Mouse (Mus musculus) R1 (cell line): ENCODE measurements around the gene Tpst1.

Source experiments
- DNase-seq: peaks from one replicate; pipeline ENCODE4 v3.0.0-alpha.2; 2018; ENCODE audit warnings: low read depth, low spot score

The Tpst1 gene

GRCm38 (mm10) chr5:130052955-130053354 is 20.2 kb upstream of the Tpst1 start:
- DNase-seq, result no peak

- no peak for DNase-seq
Measured at GRCm38 (mm10) chr5:130055688-130056087, 17.4 kb upstream of the Tpst1 start.

- no peak for DNase-seq
Measured at GRCm38 (mm10) chr5:130056303-130056702, 16.8 kb upstream of the Tpst1 start.

GRCm38 (mm10) chr5:130059413-130060328 is 13.5 kb upstream of the Tpst1 start:
- no peak for DNase-seq

- no peak for DNase-seq
Measured at GRCm38 (mm10) chr5:130060329-130060665, 12.8 kb upstream of the Tpst1 start.

GRCm38 (mm10) chr5:130062096-130062495 is 11.0 kb upstream of the Tpst1 start:
- no peak for DNase-seq

- no peak for DNase-seq
Measured at GRCm38 (mm10) chr5:130063760-130064159, 9.4 kb upstream of the Tpst1 start.

- peak; percentile 83 for DNase-seq
Measured at GRCm38 (mm10) chr5:130065579-130065978, 7.5 kb upstream of the Tpst1 start.

- no peak for DNase-seq
Measured at GRCm38 (mm10) chr5:130067841-130068264, 5.3 kb upstream of the Tpst1 start.

- no peak for DNase-seq
Measured at GRCm38 (mm10) chr5:130074491-130074890, 1.4 kb downstream of the Tpst1 start.

- no peak for DNase-seq
Measured at GRCm38 (mm10) chr5:130076396-130076795, 3.3 kb downstream of the Tpst1 start.

- no peak for DNase-seq
Measured at GRCm38 (mm10) chr5:130078096-130078833, 5.1 kb downstream of the Tpst1 start.

- no peak for DNase-seq
Measured at GRCm38 (mm10) chr5:130078834-130079156, 5.7 kb downstream of the Tpst1 start.

- DNase-seq, result peak; percentile 90
Measured at GRCm38 (mm10) chr5:130079202-130080050, 6.3 kb downstream of the Tpst1 start.

- peak; percentile 69 for DNase-seq
Measured at GRCm38 (mm10) chr5:130080051-130080681, 7.0 kb downstream of the Tpst1 start.

- peak; percentile 30 for DNase-seq
Measured at GRCm38 (mm10) chr5:130081181-130081881, 8.2 kb downstream of the Tpst1 start.

- DNase-seq, result no peak
Measured at GRCm38 (mm10) chr5:130082431-130082830, 9.3 kb downstream of the Tpst1 start.

GRCm38 (mm10) chr5:130084271-130084670 is 11.1 kb downstream of the Tpst1 start:
- DNase-seq, result no peak

GRCm38 (mm10) chr5:130088008-130088407 is 14.9 kb downstream of the Tpst1 start:
- DNase-seq, result no peak

GRCm38 (mm10) chr5:130088612-130089011 is 15.5 kb downstream of the Tpst1 start:
- DNase-seq, result no peak

- DNase-seq, result no peak
Measured at GRCm38 (mm10) chr5:130089177-130089576, 16.1 kb downstream of the Tpst1 start.
